8 mouse cellular contexts compared by ENCODE assay signal in the genomic region with DNA sequence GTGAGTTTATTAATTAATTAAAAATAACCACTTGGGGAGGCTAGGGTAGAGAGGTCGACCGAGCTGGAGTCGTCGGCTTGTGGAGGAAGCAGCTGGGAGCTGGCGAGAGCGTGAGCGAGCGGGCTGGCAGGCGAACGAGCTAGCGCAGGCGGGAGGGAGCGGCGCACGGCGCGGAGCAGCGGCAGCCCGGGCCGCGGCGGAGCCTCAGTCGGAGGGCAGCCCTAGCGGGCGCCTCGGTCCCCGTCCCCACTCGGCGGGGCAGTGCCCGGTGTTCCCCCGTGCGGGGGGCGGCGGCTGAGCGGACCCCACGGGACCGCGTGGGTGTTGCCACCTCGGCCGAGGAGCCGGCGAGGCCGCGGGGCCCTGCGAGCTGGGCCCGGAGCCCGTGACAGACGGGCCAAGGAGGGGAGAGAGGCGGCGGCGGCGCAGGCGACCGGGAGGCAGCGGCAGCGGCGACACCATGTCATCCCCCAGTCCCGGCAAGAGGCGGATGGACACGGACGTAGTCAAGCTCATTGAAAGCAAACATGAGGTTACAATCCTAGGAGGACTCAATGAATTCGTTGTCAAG.
DNase-seq lines count a peak whose midpoint lies in the region; ATAC-seq and TF ChIP-seq lines count a peak whose summit lies in the region.
"Not testable (repeated sequence)": the region's sequence is repeated elsewhere in the genome, so short reads cannot be mapped to it uniquely, and the experiment has no call there.

No protein-coding gene starts in this region.

- H3K9me3 ChIP-seq in hindbrain, embryonic 14.5 days (ENCODE audit: control insufficient read depth, low read length); liver, embryonic 15.5 days (replicated peaks); neural tube, embryonic 11.5 days (ENCODE audit: control insufficient read depth, low read length): not testable (repeated sequence)

- WGBS in hindbrain, embryonic 14.5 days: under 1% methylated on average over 38 of the region's 62 CpGs
- 1% methylated on average over 44 of the region's 62 CpGs for WGBS in liver, embryonic 15.5 days (ENCODE audit: insufficient replicate concordance)
- WGBS in neural tube, embryonic 11.5 days: under 1% methylated on average over 36 of the region's 62 CpGs

- not testable (repeated sequence) for TF ChIP-seq POLR2A in testis, adult 2 months (IDR thresholded peaks at IDR 0.05; ENCODE audit: control insufficient read depth, low read depth, low read length)

- H3K4me2 ChIP-seq in hindbrain, embryonic 14.5 days (replicated peaks): peak overlapping the region; percentile 55
- H3K4me2 ChIP-seq in liver, embryonic 15.5 days: peak overlapping the region; percentile 59
- peak overlapping the region; percentile 44 for H3K4me2 ChIP-seq in neural tube, embryonic 11.5 days (ENCODE audit: low read depth)

- peak; percentile 94 for ATAC-seq in hindbrain, embryonic 14.5 days (ENCODE audit: low FRiP score)
- ATAC-seq in liver, embryonic 15.5 days (ENCODE audit: insufficient read depth): peak; percentile 66
- peak; percentile 91 for ATAC-seq in neural tube, embryonic 11.5 days (ENCODE audit: insufficient read depth, low FRiP score, low TSS enrichment)

- peak; percentile 49 for DNase-seq in adrenal gland, adult 2 months
- peak; percentile 56 for DNase-seq in embryo, embryonic 11 days
- peak; percentile 20 for DNase-seq in gastrocnemius, postnatal 10 days
- peak; percentile 71 for DNase-seq in hindbrain, embryonic 14.5 days (ENCODE audit: low spot score)
- peak; percentile 41 to 60 for DNase-seq in layer of hippocampus, postnatal 10 days (ENCODE audit: low spot score in 2 of 2)
- DNase-seq in neural tube, embryonic 11.5 days (ENCODE audit: low spot score): peak; percentile 61

- not testable (repeated sequence) for H3K27me3 ChIP-seq in hindbrain, embryonic 14.5 days (ENCODE audit: control insufficient read depth, insufficient read depth, low read length); neural tube, embryonic 11.5 days (ENCODE audit: control insufficient read depth, insufficient read depth, low read length); testis, adult 2 months (ENCODE audit: control insufficient read depth, insufficient read depth, low read length)
- peaks cover 13% of the 10 kb centered on the region for H3K27me3 ChIP-seq in liver, embryonic 15.5 days

- not testable (repeated sequence) for H3K36me3 ChIP-seq in hindbrain, embryonic 14.5 days (replicated peaks; ENCODE audit: control insufficient read depth, insufficient read depth); liver, embryonic 15.5 days (replicated peaks); neural tube, embryonic 11.5 days (ENCODE audit: control insufficient read depth, insufficient read depth, low read length); testis, adult 2 months (ENCODE audit: control insufficient read depth, insufficient read depth, low read length)

- H3K9ac ChIP-seq in hindbrain, embryonic 14.5 days: peak overlapping the region; percentile 72
- H3K9ac ChIP-seq in liver, embryonic 15.5 days: not testable (repeated sequence)
- H3K9ac ChIP-seq in neural tube, embryonic 11.5 days (ENCODE audit: low read length): peak overlapping the region; percentile 60

- H3K27ac ChIP-seq in hindbrain, embryonic 14.5 days: peak overlapping the region; percentile 80
- H3K27ac ChIP-seq in liver, embryonic 15.5 days (replicated peaks); neural tube, embryonic 11.5 days (ENCODE audit: low read depth, low read length); testis, adult 2 months (ENCODE audit: control insufficient read depth, insufficient read depth, low read depth, low read length): not testable (repeated sequence)

- H3K4me3 ChIP-seq in hindbrain, embryonic 14.5 days (replicated peaks; ENCODE audit: low read length): peak overlapping the region; percentile 38
- H3K4me3 ChIP-seq in liver, embryonic 15.5 days (replicated peaks): peak overlapping the region; percentile 44
- H3K4me3 ChIP-seq in neural tube, embryonic 11.5 days (ENCODE audit: low read depth, low read length): peak overlapping the region; percentile 39
- H3K4me3 ChIP-seq in testis, adult 2 months (ENCODE audit: control insufficient read depth, low read depth, low read length): peak overlapping the region; percentile 54

- not testable (repeated sequence) for TF ChIP-seq CTCF in testis, adult 2 months (IDR thresholded peaks at IDR 0.05; ENCODE audit: control insufficient read depth, insufficient read depth, insufficient replicate concordance, low read depth, low read length)

- H3K4me1 ChIP-seq in hindbrain, embryonic 14.5 days (replicated peaks; ENCODE audit: control insufficient read depth, insufficient read depth, low read length); liver, embryonic 15.5 days (replicated peaks); neural tube, embryonic 11.5 days (ENCODE audit: control insufficient read depth, insufficient read depth, low read length); testis, adult 2 months (ENCODE audit: control insufficient read depth, insufficient read depth, low read length): not testable (repeated sequence)

Comparison
In these comparisons a context has a peak if more than half of its experiments do, and no peak if none do; other contexts are left out.
1. DNase-seq: peak in every context shown above with its lines; median percentile 71 in hindbrain, embryonic 14.5 days; 61 in neural tube, embryonic 11.5 days; 56 in embryo, embryonic 11 days; 50 in layer of hippocampus, postnatal 10 days; 49 in adrenal gland, adult 2 months; 20 in gastrocnemius, postnatal 10 days.